In the genomic region with DNA sequence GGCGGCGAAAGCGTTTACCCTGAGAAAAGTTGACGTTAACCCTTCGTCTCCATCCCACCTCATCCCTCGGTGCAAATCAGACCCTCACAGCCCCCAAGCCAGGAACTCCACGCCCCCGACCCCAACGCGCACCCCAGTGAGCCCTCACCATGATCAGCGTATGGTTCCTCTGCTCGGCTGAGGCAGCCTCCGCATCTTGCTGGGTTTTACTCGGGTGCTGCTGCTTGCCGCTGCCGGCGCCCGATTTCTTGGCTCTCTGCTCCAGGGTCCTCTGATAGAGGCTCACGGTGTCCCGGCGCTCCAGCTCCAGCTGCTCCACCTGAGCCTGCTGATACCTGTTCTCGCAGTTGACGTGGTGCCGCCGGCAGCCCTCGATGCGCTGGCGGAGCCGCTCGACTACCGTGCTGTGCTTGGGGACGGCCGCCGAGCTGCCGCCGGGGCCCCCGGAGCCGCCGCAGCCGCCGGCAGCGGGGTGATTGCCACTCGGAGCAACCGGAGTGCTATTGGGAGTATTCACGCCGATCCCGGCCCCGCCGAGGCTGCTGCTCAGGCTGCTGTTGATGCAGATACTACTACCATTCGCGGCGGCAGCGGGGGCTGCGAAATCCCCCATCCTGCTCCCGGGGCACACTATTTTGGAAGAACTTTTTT, we compare ENCODE assay signal across 8 mouse cellular contexts. TPM values are rescaled to one million over a fixed set of nuclear protein-coding genes. Genes with fewer than 3 reads are reported as not detected.
DNase-seq lines count a peak whose midpoint lies in the region; ATAC-seq and TF ChIP-seq lines count a peak whose summit lies in the region.

No protein-coding gene starts in this region.

- H3K27me3 ChIP-seq in embryonic facial prominence, embryonic 14.5 days (replicated peaks; ENCODE audit: control insufficient read depth, insufficient read depth, low read length) = no peaks in the 10 kb centered on the region
- no peaks in the 10 kb centered on the region for H3K27me3 ChIP-seq in heart, embryonic 12.5 days (replicated peaks)
- no peaks in the 10 kb centered on the region for H3K27me3 ChIP-seq in kidney, embryonic 15.5 days
- no peaks in the 10 kb centered on the region for H3K27me3 ChIP-seq in liver, adult 2 months (ENCODE audit: control insufficient read depth, insufficient read depth, low read length)
- H3K27me3 ChIP-seq in stomach, embryonic 16.5 days (ENCODE audit: control insufficient read depth, insufficient read depth, low read length) = no peaks in the 10 kb centered on the region

- WGBS in embryonic facial prominence, embryonic 14.5 days = under 1% methylated on average over 29 of the region's 55 CpGs
- WGBS in heart, embryonic 12.5 days = under 1% methylated on average over 55 of the region's 55 CpGs
- under 1% methylated on average over 55 of the region's 55 CpGs for WGBS in kidney, embryonic 15.5 days
- under 1% methylated on average over 55 of the region's 55 CpGs for WGBS in liver, adult 2 months
- under 1% methylated on average over 55 of the region's 55 CpGs for WGBS in stomach, embryonic 16.5 days

- DNase-seq in 3134 (ENCODE audit: extremely low read depth, insufficient read length, low spot score) = peak; percentile 70
- DNase-seq in adrenal gland, postnatal 14 days = peak; percentile 72
- peak; percentile 61 for DNase-seq in embryonic facial prominence, embryonic 14.5 days (ENCODE audit: low spot score)
- peak; percentile 16 for DNase-seq in liver, adult 2 months (ENCODE audit: extremely low read depth, low read depth, low spot score)
- DNase-seq in natural killer cell, adult 2 months (ENCODE audit: low spot score in 2 of 2) = peak; percentile 9 to 36

- H3K9ac ChIP-seq in embryonic facial prominence, embryonic 14.5 days (ENCODE audit: low read depth, low read length) = peak overlapping the region; percentile 80
- H3K9ac ChIP-seq in heart, embryonic 12.5 days = peak overlapping the region; percentile 95
- peak overlapping the region; percentile 76 for H3K9ac ChIP-seq in kidney, embryonic 15.5 days
- peak overlapping the region; percentile 91 for H3K9ac ChIP-seq in liver, adult 2 months (ENCODE audit: low read depth, low read length)
- peak overlapping the region; percentile 90 for H3K9ac ChIP-seq in stomach, embryonic 16.5 days (ENCODE audit: low read length)

- no peak for TF ChIP-seq CTCF in liver, adult 2 months (IDR thresholded peaks at IDR 0.05; ENCODE audit: low read depth, low read length)

- H3K4me3 ChIP-seq in embryonic facial prominence, embryonic 14.5 days (ENCODE audit: low read depth, low read length) = peak overlapping the region; percentile 69
- H3K4me3 ChIP-seq in heart, embryonic 12.5 days = peak overlapping the region; percentile 89
- H3K4me3 ChIP-seq in kidney, embryonic 15.5 days (replicated peaks) = peak overlapping the region; percentile 73
- peak overlapping the region; percentile 87 for H3K4me3 ChIP-seq in liver, adult 2 months (ENCODE audit: insufficient read depth, low read depth, low read length)
- peak overlapping the region; percentile 83 for H3K4me3 ChIP-seq in stomach, embryonic 16.5 days (replicated peaks; ENCODE audit: low read length)

- H3K79me2 ChIP-seq in liver, adult 2 months (ENCODE audit: control insufficient read depth, insufficient read depth, low read length) = no peaks in the 10 kb centered on the region

- no peak for TF ChIP-seq POLR2A in liver, adult 2 months (IDR thresholded peaks at IDR 0.05; ENCODE audit: extremely low read depth, insufficient read depth, low read length)

- ATAC-seq in embryonic facial prominence, embryonic 14.5 days (ENCODE audit: low read depth) = no peak
- ATAC-seq in heart, embryonic 12.5 days (ENCODE audit: insufficient number of reproducible peaks, low FRiP score) = no peak
- no peak for ATAC-seq in kidney, embryonic 15.5 days (replicated peaks; ENCODE audit: low FRiP score)
- no peak for ATAC-seq in stomach, embryonic 16.5 days (ENCODE audit: insufficient read depth, low FRiP score)

- peak overlapping the region; percentile 97 for H3K27ac ChIP-seq in embryonic facial prominence, embryonic 14.5 days (replicated peaks; ENCODE audit: low read depth, low read length)
- H3K27ac ChIP-seq in heart, embryonic 12.5 days (ENCODE audit: poor library complexity, severe bottlenecking) = peak overlapping the region; percentile 98
- peak overlapping the region; percentile 99 for H3K27ac ChIP-seq in kidney, embryonic 15.5 days
- peak overlapping the region; percentile 98 for H3K27ac ChIP-seq in liver, adult 2 months (replicated peaks; ENCODE audit: insufficient read depth, low read depth, low read length)
- H3K27ac ChIP-seq in stomach, embryonic 16.5 days (ENCODE audit: low read length) = peak overlapping the region; percentile 98

- no peaks in the 10 kb centered on the region for H3K36me3 ChIP-seq in embryonic facial prominence, embryonic 14.5 days (ENCODE audit: control insufficient read depth, insufficient read depth, low read length)
- no peaks in the 10 kb centered on the region for H3K36me3 ChIP-seq in heart, embryonic 12.5 days
- no peaks in the 10 kb centered on the region for H3K36me3 ChIP-seq in kidney, embryonic 15.5 days
- no peaks in the 10 kb centered on the region for H3K36me3 ChIP-seq in liver, adult 2 months (ENCODE audit: control insufficient read depth, insufficient read depth, low read length)
- no peaks in the 10 kb centered on the region for H3K36me3 ChIP-seq in stomach, embryonic 16.5 days (ENCODE audit: control insufficient read depth, insufficient read depth, low read length)

- 0 out of 2 replicates have a peak, but pooled peaks cover 3% of the 10 kb centered on the region for H3K4me1 ChIP-seq in embryonic facial prominence, embryonic 14.5 days (ENCODE audit: control insufficient read depth, insufficient read depth, low read length)
- peaks cover 4% of the 10 kb centered on the region; the same call in 1 of the 2 replicates for H3K4me1 ChIP-seq in heart, embryonic 12.5 days (replicated peaks)
- peaks cover 26% of the 10 kb centered on the region for H3K4me1 ChIP-seq in kidney, embryonic 15.5 days
- H3K4me1 ChIP-seq in liver, adult 2 months (ENCODE audit: control insufficient read depth, insufficient read depth, low read length) = peaks cover 3% of the 10 kb centered on the region; the same call in 1 of the 2 replicates
- peaks cover 3% of the 10 kb centered on the region for H3K4me1 ChIP-seq in stomach, embryonic 16.5 days (ENCODE audit: control insufficient read depth, insufficient read depth, low read length)

- peak overlapping the region; percentile 80 for H3K4me2 ChIP-seq in embryonic facial prominence, embryonic 14.5 days (ENCODE audit: low read depth, low read length)
- H3K4me2 ChIP-seq in heart, embryonic 12.5 days = peak overlapping the region; percentile 97
- H3K4me2 ChIP-seq in kidney, embryonic 15.5 days = peak overlapping the region; percentile 89
- peak overlapping the region; percentile 82 for H3K4me2 ChIP-seq in stomach, embryonic 16.5 days (ENCODE audit: low read depth, low read length)

- H3K9me3 ChIP-seq in embryonic facial prominence, embryonic 14.5 days (ENCODE audit: control insufficient read depth, low read length) = no peaks in the 10 kb centered on the region
- H3K9me3 ChIP-seq in heart, embryonic 12.5 days (replicated peaks) = no peaks in the 10 kb centered on the region
- H3K9me3 ChIP-seq in kidney, embryonic 15.5 days (replicated peaks) = no peaks in the 10 kb centered on the region
- no peaks in the 10 kb centered on the region for H3K9me3 ChIP-seq in stomach, embryonic 16.5 days (replicated peaks; ENCODE audit: control insufficient read depth, low read length)

RNA-seq across cellular contexts. Expression of a gene that starts 1.2 kb away (rescaled TPM):
- total RNA-seq in adrenal gland, postnatal 14 days (2021) = 8.8 and 10.2 TPM in 2 replicates
- 4.8 and 5.1 TPM in 2 replicates for polyA plus RNA-seq in embryonic facial prominence, embryonic 14.5 days (2014; fragmentation: Nextera tagmentation; extraction: Ambion mirVana)
- polyA plus RNA-seq in heart, embryonic 12.5 days (2016; fragmentation: Nextera tagmentation; extraction: Ambion mirVana) = 2.6 and 3.0 TPM in 2 replicates
- 6.2 and 7.8 TPM in 2 replicates for polyA plus RNA-seq in kidney, embryonic 15.5 days (2015; fragmentation: Nextera tagmentation; extraction: Ambion mirVana)
- 0.92 and 1.3 TPM in 2 replicates for total RNA-seq in liver, adult 2 months (2014; rRNA removed)
- 0.34 and 0.64 TPM in 2 replicates for polyA plus RNA-seq in liver, adult 2 months (2012; rRNA removed)
- 4.7 and 5.0 TPM in 2 replicates for polyA plus RNA-seq in stomach, embryonic 16.5 days (2015; fragmentation: Nextera tagmentation; extraction: Ambion mirVana)

Comparison
In these comparisons a context has a peak if more than half of its experiments do, and no peak if none do; other contexts are left out.
1. DNase-seq: peak in every context shown above with its lines; median percentile 72 in adrenal gland, postnatal 14 days; 70 in 3134; 61 in embryonic facial prominence, embryonic 14.5 days; 22 in natural killer cell, adult 2 months; 16 in liver, adult 2 months.